Comparison of ENCODE assay signal across 9 mouse cellular contexts in genomic region chr1:91216504-91217267, GRCm38 (mm10). TPM values are rescaled to one million over a fixed set of nuclear protein-coding genes. Genes with fewer than 3 reads are reported as not detected.
DNase-seq lines count a peak whose midpoint lies in the region; ATAC-seq lines count a peak whose summit lies in the region.
"Had no signal": no experiment of that assay in that cellular context is flagged by ENCODE, and none has a peak within 500 bp of the region (broad histone marks: within the 10 kb centered on the region; RNA-seq: fewer than 3 reads in every experiment).

No protein-coding gene starts in this region.

- no peaks in the 10 kb centered on the region for H3K9me3 ChIP-seq in megakaryocyte, embryonic 14.5 days
- H3K9me3 ChIP-seq in forebrain, embryonic 16.5 days (ENCODE audit: control insufficient read depth, low read length): no peaks in the 10 kb centered on the region
- no peaks in the 10 kb centered on the region for H3K9me3 ChIP-seq in hindbrain, embryonic 14.5 days (ENCODE audit: control insufficient read depth, low read length)
- H3K9me3 ChIP-seq: neural tube, embryonic 13.5 days had no signal

- H3K4me1 ChIP-seq in megakaryocyte, embryonic 14.5 days: peaks cover 66% of the 10 kb centered on the region
- H3K4me1 ChIP-seq in forebrain, embryonic 16.5 days (replicated peaks; ENCODE audit: control insufficient read depth, insufficient read depth, low read length): no peaks in the 10 kb centered on the region; the same call in 1 of the 2 replicates
- H3K4me1 ChIP-seq in hindbrain, embryonic 14.5 days (replicated peaks; ENCODE audit: control insufficient read depth, insufficient read depth, low read length): no peaks in the 10 kb centered on the region
- H3K4me1 ChIP-seq: neural tube, embryonic 13.5 days had no signal

- intact Hi-C loops in heart, postnatal 25 days (cut with DNase I): no loop called here

- DNase-seq in heart, adult 11 months: peak; percentile 96
- no peak for DNase-seq in heart, postnatal 25 days (ENCODE audit: low spot score)
- peak; percentile 47 for DNase-seq in 416B (ENCODE audit: low read depth)
- DNase-seq in heart, adult 18-20 months: peak; percentile 59 to 83
- DNase-seq in adrenal gland, adult 18-20 months (ENCODE audit: low spot score in 2 of 2): no peak
- DNase-seq in hindbrain, embryonic 14.5 days (ENCODE audit: low spot score): no peak

- H3K4me3 ChIP-seq in megakaryocyte, embryonic 14.5 days (replicated peaks): peak overlapping the region; percentile 71
- no peak overlapping the region for H3K4me3 ChIP-seq in forebrain, embryonic 16.5 days (replicated peaks; ENCODE audit: low read length)
- no peak overlapping the region for H3K4me3 ChIP-seq in hindbrain, embryonic 14.5 days (replicated peaks; ENCODE audit: low read length)
- H3K4me3 ChIP-seq: neural tube, embryonic 13.5 days had no signal

- H3K27ac ChIP-seq in forebrain, embryonic 16.5 days (ENCODE audit: low read length): no peak overlapping the region
- H3K27ac ChIP-seq in hindbrain, embryonic 14.5 days: no peak overlapping the region
- H3K27ac ChIP-seq: neural tube, embryonic 13.5 days had no signal

- no peak overlapping the region for H3K9ac ChIP-seq in forebrain, embryonic 16.5 days (replicated peaks; ENCODE audit: low read depth, low read length)
- H3K9ac ChIP-seq in hindbrain, embryonic 14.5 days: no peak overlapping the region
- H3K9ac ChIP-seq: neural tube, embryonic 13.5 days had no signal

- 72% methylated on average over 10 of the region's 10 CpGs for WGBS in forebrain, embryonic 16.5 days
- 56% methylated on average over 10 of the region's 10 CpGs for WGBS in hindbrain, embryonic 14.5 days

- no peak overlapping the region for H3K4me2 ChIP-seq in forebrain, embryonic 16.5 days (ENCODE audit: low read length)
- no peak overlapping the region for H3K4me2 ChIP-seq in hindbrain, embryonic 14.5 days (replicated peaks)
- H3K4me2 ChIP-seq: neural tube, embryonic 13.5 days had no signal

- peaks cover 8% of the 10 kb centered on the region for H3K27me3 ChIP-seq in megakaryocyte, embryonic 14.5 days (replicated peaks)
- no peaks in the 10 kb centered on the region for H3K27me3 ChIP-seq in forebrain, embryonic 16.5 days (replicated peaks; ENCODE audit: control insufficient read depth, insufficient read depth, low read length)
- no peaks in the 10 kb centered on the region for H3K27me3 ChIP-seq in hindbrain, embryonic 14.5 days (ENCODE audit: control insufficient read depth, insufficient read depth, low read length)
- H3K27me3 ChIP-seq: neural tube, embryonic 13.5 days had no signal

- H3K36me3 ChIP-seq in megakaryocyte, embryonic 14.5 days (replicated peaks; ENCODE audit: low read length): no peaks in the 10 kb centered on the region
- no peaks in the 10 kb centered on the region for H3K36me3 ChIP-seq in forebrain, embryonic 16.5 days (ENCODE audit: control insufficient read depth, insufficient read depth)
- H3K36me3 ChIP-seq in hindbrain, embryonic 14.5 days (replicated peaks; ENCODE audit: control insufficient read depth, insufficient read depth): no peaks in the 10 kb centered on the region
- H3K36me3 ChIP-seq: neural tube, embryonic 13.5 days had no signal

- no peak for ATAC-seq in forebrain, embryonic 16.5 days
- no peak for ATAC-seq in hindbrain, embryonic 14.5 days (ENCODE audit: low FRiP score)

RNA-seq across cellular contexts. Expression of gene Ube2f, which starts 33.4 kb away (rescaled TPM):
- 10 to 100 TPM; 48.7 to 49.3 TPM for total RNA-seq in heart, postnatal 25 days (2021)
- 10 to 100 TPM; 42.9 to 53.6 TPM for total RNA-seq in heart, adult 18-20 months (2021)
- 4.9 and 13.4 TPM in 2 replicates for polyA plus RNA-seq in megakaryocyte, embryonic 14.5 days (2012; ENCODE audit: insufficient read depth, low replicate concordance)
- polyA plus RNA-seq in forebrain, embryonic 16.5 days (2015; fragmentation: Nextera tagmentation; extraction: Ambion mirVana): 67.7 and 67.9 TPM in 2 replicates
- 100 to 1,000 TPM in 1 of 2 experiments, 10 to 100 TPM in 1; 92.7 to 117 TPM for total RNA-seq in adrenal gland, adult 18-20 months (2021)
- 63.8 and 67.6 TPM in 2 replicates for polyA plus RNA-seq in hindbrain, embryonic 14.5 days (2014; fragmentation: Nextera tagmentation; extraction: Ambion mirVana)

RNA-seq across cellular contexts. Expression of gene Ramp1, which starts 37.1 kb away (rescaled TPM):
- total RNA-seq in heart, postnatal 25 days (2021): 10 to 100 TPM in 1 of 2 experiments, 1 to 10 TPM in 1; 7.7 to 10.1 TPM
- 1 to 10 TPM; 7.3 to 7.8 TPM for total RNA-seq in heart, adult 18-20 months (2021)
- 2.9 and 16.0 TPM in 2 replicates for polyA plus RNA-seq in megakaryocyte, embryonic 14.5 days (2012; ENCODE audit: insufficient read depth, low replicate concordance)
- polyA plus RNA-seq in forebrain, embryonic 16.5 days (2015; fragmentation: Nextera tagmentation; extraction: Ambion mirVana): 4.1 and 5.2 TPM in 2 replicates
- 1 to 10 TPM; 6.7 to 9.2 TPM for total RNA-seq in adrenal gland, adult 18-20 months (2021)
- 12.5 and 14.2 TPM in 2 replicates for polyA plus RNA-seq in hindbrain, embryonic 14.5 days (2014; fragmentation: Nextera tagmentation; extraction: Ambion mirVana)

Comparison
In these comparisons a context has a peak if more than half of its experiments do, and no peak if none do; other contexts are left out.
1. DNase-seq: peak in heart, adult 11 months (single experiment), 416B (single experiment) and heart, adult 18-20 months (2 of 2); none in heart, postnatal 25 days (single experiment), adrenal gland, adult 18-20 months (0 of 2) and hindbrain, embryonic 14.5 days (single experiment).